Mouse (Mus musculus) retina, adult 2 months (tissue): Measurements from ENCODE around the gene Foxp1.

Experiments
- DNase-seq: peaks from one replicate; pipeline ENCODE4 v3.0.0-alpha.2; 2012; ENCODE audit warnings: low read depth, low spot score

The Foxp1 gene

DNA sequence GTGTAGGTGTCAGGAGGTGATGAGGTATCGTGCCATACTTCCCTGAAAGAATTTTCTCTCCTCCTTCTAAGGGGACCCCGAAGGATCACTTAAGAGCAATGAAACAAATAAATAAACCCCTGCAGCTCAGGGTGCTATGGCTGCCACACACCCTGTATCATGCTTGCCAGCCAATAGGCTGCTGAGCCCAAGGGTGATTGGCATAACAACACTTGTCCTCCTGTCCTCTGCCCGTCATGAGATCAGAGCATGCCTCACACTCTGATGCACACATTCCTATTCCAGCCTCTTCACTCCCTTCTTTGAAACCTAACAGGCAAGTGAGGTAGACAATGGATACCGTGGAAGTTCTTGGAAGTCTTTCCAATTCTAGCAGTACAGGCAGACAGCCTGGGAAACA, 526.8 kb downstream of the Foxp1 start:
- DNase-seq: no peak

DNA sequence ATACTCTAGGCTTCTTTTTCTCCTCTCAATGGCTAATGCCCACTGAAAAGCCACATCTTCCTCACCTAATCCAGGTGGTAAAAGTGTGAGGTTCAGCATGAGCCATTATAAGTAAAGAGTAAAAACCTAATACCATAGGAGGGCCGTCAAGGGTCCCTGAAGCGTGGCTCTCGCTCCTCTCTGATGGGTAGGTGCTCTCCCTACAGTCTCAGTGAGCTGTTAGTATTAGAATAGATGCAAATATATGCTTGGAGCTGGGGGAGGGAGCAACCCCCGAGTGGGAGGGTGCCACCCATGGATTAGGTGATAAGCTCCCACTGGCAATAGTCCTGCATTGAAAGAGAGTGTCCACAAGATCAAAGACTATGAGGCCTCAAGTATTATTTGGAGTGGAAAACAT, 527.6 kb downstream of the Foxp1 start:
- DNase-seq: no peak

DNA sequence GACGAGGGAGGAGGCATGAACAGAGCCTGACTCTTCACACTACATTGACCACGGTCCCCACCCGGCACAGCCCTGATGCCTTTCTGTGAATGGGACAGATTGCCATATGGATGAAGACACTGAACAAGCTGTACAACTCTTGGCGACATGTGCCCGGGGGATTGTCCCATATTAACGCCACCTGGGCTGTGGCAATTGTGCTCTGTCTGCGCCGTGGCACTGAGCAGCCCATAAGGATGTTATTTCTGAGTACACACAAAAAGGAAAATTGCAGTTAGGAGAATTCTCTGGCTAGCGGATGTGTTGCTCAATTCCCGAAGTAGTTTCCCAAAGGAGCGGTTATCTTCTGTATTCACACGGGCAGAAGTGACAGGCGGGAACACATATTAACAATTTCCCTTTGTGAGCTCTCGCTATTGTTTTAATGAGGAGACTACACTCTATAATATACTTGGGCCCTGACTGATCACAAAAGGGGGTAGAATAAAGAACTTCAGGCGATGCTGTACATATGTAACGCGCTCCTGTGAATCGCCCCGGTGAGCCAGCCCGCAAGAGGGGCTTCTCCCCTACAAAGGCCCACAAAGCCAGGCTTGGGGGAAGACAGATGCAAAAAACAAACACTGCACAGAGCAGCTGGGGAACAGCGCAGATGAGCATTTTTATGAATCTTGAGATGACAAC, 528.3 kb downstream of the Foxp1 start:
- no peak for DNase-seq

DNA sequence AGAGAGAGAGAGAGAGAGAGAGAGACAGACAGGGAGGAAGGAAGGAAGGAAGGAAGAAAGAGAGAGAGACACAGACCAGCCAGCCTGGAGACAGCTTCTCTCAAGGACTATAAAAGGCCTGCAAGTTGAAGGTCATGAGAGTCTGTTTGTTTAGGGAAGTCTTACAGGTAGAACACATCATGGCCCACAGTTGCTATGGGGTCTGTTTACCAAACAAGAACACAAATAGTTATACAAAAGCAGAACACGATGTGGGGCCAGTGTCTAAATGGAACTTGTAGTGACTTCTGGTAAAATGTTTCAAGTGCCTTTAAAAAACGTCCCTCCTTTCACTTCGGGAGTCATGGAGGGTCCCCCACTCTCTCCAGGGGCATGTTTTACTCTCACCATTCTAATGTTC, 529.3 kb downstream of the Foxp1 start:
- DNase-seq: no peak

DNA sequence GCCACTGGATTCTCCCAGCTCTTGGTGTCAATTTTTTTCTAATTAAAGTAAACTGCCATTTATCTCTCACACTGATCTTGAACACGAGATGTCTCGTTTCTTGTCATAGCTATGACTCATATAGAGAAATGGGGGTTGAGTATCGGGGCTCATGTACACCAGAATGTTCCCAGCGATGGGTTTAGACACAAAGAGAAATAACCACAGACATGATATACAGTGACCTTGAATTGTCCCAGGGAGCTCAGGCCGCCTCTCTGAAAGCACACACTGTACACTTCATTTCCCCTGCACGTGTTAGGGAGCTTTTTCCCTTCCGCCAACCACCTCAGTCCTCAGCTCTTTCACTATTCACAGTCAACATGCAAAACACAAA, 529.8 kb downstream of the Foxp1 start:
- DNase-seq: no peak

DNA sequence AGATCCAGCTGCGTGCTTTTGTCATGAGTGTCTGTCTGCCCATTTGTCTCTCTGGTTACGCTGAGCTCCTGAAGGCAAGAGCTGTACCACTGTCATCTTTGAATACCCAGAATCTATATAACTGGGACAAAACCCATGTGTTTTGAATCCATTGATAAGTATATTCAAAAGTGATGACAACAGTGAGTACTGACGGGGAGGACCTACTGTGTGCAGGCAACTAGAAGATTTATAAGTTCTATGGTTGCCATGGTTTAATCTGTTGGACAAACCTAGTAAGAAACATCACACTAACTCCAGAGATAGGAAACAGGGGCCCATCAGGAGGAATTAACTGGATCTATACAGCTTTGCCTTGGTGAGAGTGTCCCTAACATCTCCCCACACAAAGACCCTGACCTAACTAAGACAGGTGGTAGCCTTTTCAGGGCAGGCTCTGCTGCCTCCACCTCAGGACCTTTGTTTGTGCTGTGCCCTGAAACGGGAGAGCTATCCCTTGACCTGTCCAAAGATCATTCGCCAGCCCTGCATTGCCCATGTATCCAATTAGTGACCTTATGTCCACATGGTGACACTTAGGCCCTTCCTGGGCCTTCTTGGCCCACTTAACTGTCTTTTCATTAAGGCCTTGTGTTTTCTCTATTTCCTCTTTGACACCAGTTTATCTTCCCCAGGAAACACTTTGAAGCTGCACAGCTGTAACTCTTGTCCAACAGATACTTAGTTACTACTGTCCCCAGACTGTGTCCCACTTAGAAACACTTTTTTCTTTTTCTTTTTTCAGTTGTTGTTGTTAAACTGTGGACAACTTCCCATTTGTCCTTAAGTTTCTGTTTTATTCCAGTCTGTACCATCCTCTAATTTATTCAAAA, 530.4 kb downstream of the Foxp1 start:
- no peak for DNase-seq

DNA sequence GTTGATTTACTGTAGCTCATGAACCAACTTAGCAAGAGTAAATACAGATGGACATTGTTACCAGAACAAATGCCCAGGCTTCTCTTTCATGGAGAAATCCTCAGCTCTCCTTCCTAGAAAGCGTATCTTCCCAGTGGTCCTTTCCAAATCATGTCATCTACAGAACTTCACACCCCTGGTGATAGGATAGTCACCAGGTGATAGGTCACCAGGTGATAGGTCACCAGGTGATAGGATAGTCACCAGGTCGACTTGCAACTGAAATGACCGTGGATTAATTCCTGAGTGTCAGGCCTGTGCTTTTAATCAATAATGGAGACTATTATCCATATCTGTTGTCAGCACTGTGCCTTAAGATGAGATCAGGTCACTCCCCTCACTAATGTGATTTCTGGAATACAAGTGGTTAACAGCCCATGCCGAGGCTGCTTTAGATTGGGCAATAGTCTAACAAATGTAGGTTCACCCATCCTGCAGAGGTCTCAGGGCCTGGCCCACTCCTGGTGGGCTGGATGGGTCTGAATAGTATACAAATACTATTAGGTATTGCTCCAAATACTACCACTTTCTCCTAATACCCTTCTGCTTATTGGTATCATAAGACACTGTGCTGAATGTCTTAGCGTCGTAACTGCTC, 534.9 kb downstream of the Foxp1 start:
- DNase-seq: no peak

DNA sequence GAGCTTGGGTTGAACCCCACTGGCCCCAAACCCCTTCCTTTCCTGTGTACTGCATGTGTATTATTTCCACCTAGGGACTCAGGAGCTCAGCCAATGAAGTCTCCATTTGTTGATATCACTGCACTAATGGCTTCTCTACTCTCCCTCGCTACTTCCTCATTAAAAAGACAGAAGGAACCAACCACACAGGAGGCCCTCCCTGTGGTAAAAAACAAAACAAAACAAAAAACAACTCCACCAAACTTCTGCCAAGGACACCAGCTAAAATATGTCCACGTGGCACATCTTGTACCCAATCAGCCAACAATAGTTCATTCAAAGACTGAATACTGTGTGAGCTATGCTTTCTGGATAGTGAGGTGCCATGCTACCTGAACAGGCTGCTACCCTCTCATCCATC, 537.1 kb downstream of the Foxp1 start:
- DNase-seq: no peak

DNA sequence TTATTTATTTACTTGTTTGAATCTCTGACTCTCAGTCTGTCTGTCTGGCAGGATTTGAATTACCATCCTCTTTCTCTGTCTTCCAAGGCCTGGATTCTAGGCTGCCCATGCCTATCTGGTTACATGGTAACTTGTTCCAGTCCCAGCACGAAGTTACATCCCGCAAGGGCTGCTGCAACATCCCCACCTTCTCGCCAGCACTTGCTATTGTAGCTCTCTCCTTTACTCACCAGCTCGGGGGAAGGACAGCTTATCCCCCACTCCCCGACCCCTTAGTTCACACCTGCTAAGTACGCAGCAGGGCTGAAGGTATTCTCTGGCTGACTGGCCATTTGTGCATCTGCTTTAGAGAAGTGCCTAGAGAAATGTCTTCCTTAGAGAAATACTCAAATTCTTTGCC, 537.9 kb downstream of the Foxp1 start:
- no peak for DNase-seq

DNA sequence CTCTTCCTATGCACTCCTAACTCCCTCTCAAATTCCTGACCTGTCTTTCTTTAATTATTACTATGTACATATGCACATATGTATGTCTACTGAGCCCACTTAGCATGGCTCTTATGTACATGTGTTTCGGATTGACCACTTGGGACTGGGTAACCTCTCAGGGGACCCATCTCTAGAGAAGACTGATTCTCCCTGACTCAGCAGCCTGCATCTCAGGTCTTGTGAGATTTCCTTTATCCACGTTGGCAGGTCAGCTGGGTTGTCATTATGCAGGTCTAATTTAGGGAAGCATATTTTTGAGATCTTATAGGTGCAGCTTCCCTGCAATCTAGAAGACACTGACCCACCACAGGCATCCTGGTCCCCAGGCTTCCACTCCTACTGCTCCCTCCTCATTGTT, 538.5 kb downstream of the Foxp1 start:
- DNase-seq: no peak

DNA sequence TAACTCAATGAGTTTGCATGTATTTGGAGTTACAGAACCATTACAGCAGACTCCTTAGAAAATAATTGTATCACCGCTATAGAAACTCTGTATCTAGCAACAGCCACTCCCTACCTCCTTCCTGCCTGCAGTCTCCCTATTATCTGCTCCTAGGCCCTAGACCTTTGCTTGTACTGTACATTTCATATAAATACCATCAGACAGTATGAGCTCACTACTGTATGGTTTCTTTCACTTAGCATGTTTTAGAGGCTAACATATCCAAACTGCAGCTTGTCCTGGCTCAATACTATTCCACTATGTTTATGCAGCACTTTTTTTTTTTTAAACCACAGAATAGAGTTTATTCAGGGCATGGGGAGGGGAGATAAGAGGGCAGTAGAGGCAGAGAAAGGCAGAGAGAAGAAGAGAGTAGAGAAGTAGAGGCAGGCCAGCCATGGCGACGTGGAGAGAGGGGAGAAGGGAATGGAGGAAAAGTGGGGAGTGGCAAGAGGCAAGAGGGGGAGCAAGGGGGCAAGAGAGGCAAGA, 539.1 kb downstream of the Foxp1 start:
- no peak for DNase-seq

DNA sequence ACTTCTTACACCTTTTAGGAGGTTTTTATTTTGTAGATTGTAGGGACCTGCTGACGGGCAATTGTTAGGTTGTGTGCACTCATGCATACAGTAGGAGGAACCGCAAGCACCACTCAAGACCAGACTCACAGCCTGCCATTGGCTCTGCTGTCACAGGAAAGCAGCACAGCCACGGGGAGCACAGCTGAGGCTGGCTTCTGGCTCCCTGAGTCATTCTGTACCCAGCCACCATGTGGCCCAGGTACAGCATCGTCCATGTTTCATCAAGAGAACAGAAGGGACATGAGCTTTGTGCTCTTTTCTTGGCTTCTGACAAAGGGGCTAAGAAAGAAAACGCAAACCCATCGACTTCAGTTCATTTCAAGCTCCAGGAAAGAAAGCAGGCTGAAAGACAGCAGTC, 541.3 kb downstream of the Foxp1 start:
- no peak for DNase-seq

DNA sequence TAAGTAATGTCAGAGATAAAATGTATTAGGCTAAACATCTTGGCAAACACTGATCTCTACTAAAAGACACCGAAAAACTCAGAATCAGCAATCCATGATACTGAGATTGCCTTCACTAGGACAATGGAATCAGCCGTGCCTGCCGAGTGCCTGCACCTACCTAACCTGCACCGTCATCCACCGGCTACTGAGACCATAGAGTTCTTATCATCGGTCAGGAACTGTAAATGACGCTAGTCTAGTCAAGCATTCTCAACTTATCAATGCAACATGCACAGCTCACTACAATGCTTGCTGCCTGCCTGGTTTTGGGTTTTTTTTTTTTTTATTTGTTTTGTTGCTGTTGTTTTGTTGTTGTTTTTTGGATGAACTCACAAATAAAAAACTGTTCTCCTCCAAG, 542.1 kb downstream of the Foxp1 start:
- no peak for DNase-seq

DNA sequence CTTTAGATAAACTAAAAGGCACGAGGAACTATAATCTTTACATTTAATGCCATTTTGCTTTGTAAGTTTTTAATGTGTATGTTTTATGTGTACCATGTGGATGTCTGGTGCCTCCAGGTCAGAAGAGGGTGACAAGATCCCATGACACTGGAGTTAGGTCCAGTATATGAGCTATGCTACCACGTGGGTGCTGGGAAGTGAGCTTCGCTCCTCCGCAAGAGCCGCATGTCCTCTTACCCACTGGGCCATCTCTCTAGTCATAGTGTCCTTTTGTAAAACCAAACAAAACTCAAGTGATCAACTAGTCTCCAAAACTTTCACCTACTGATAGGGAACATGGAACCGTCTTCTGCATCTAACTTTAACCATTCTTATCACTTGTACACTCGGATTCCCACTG, 542.5 kb downstream of the Foxp1 start:
- no peak for DNase-seq

DNA sequence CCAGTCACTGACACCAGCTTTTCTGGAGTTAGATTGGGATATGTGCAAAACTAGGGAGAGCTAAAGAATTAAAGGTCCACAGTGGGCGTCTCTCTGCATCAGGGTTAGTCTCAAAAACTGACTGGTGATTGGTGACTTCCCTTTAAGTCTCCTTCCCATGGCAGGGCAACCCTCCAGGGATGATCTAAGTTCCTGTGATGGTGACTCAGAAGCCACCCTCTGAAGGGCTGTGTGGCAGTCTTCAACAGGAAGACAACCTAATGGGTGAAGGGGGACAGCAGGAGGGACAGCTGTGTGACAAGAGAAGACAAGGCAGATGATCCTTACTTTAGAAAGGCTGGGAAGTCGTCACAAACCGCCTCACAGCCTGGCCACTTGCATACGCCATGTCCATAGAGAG, 544.7 kb downstream of the Foxp1 start:
- no peak for DNase-seq

DNA sequence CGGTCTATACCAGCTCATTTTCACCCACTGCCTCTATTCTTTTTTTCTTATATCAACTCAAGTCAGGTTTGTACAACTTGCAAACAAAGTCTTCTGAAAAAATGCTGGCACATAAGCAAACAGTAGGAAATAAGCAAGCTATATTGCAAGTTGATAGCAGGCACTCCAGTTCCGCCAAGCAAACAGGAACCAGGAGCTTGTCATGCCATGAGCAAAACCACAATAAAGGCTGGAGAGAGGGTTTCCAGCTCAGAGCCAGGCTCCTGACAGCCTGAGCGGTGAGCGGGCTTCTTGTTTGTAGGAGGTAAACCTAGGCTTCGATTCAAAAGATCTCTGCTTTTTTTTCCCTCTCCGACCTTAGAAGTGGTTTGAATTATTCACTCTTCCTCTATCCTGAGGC, 546.6 kb downstream of the Foxp1 start:
- no peak for DNase-seq

DNA sequence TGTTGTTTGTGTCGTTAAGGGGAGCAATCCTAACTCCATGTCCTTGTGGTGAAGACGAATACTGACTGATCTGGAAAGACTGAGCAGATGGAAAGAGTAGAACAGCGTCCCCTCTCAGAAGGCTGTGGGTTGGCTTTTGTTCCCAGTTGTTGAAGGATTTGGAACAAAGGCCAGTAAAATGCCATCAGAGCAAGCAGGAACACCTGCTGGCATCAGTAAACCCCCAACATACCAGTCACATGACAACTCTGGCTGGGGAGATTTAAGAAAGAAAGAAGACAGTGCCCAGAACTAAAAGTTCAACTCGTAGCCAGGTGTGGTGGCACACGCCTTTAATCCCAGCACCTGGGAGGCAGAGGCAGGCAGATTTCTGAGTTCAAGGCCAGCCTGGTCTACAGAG, 549.1 kb downstream of the Foxp1 start:
- DNase-seq: no peak

DNA sequence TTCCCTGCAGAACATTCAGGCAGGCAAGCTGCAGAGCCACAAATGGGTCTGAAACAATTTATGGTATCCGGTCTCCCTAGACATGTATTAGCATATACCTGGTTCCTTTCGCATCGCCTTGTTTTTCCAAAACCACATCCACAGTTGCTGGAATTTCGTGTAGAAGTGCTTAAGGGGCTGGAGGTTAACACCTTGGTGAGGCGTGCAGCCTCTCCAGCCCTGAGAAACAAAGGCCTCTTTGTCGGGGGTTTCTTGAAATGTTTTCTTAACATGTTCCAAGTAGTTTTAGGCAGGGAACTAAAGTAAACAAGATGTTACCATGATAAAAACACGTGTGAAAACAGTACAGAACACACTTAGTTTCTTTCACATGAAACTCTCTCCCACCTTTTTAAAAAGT, 550.1 kb downstream of the Foxp1 start:
- DNase-seq: no peak

DNA sequence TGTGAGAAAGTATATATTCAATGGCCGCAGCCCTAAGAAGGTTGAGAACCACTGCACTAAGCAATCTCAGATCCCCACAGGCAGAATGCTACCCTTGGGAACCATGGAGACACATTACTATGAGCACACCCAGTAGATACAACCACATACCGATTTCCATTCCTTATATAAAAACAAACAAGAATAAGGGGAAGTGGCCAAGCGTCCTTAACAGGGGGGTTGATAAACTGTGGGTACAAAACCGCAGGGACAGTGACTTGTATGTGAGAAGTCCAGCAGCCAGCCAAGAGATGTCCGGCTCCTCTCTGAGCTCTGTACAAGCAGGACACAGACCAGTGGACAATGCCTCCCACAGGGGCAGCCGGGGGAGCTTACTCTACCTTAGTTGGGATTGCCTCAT, 563.2 kb downstream of the Foxp1 start:
- DNase-seq: no peak

DNA sequence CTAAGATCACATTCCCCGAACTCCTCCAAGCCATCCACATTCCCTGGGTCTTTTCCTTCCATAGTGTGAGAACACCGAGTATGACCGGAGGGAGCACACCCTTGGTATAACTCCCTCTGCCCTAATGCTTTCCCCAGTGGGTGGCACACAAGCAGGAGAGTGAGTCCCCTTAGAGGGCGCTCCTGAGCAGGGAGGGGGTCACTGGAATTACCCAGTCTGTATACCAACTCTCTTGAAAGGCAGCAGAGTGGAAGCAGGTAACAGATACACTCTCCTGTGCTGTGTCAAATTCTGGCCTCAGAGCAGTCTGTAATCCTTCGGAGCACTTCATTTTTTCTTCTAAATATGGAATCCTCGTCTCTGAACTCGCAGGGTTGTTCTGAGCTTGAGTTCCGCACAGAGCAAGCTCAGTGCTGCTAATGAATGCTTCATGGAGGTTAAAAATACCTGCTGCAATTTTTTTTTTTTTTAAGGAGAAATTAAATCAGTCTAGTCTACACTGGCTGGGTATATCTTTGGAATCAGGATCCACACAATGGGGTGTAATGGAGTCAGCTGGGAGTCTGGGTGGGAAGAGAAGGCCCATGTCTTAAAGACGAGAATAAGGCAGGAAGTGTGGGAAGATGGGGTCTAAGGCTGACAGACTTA, 565.9 kb downstream of the Foxp1 start:
- no peak for DNase-seq

DNA sequence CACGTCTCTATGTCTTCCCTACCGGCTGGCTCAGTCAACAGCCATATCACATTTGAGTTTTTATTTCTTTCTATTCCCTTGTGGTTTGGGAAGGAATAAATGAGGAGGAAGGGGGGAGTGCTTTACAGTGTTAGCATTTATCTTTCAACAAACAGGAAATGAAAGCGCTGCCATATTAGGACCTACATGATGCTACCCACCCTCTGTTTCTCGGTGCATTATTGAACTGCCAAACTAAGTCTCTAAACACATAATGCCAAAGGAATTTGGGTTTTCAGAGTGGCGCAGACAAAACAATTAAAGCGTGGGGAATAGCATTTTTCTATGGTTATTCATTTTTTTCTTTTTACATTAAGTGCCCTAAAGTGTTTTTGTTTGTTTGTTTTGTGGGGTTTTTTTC, 566.8 kb downstream of the Foxp1 start:
- DNase-seq: no peak

DNA sequence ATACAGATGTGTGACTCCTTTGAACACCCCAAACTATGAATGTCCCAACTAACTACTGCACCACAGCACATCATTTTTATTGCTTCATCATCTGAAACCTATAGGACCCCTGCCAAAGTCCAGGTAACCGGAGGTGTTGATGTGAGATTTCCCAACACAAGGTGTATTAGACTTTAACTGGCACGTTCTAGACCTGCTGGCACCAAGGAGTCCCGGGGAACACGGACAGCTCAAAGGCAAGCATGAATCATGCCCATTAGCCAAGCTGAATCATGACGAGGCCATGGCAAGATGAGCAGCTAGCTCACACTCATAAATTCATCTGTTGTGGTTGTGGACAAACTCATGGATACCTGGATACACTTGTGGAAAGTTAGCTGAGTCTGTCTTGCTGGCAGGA, 568.1 kb downstream of the Foxp1 start:
- DNase-seq: no peak
